Mouse (Mus musculus): ENCODE measurements around the gene Snn. TPM values are rescaled to one million over a fixed set of nuclear protein-coding genes. Genes with fewer than 3 reads are reported as not detected.

Gene Snn
- polyA plus RNA-seq, 2 experiments = 2.2 to 2.5 TPM

GRCm38 (mm10) chr16:11066029-11066832 lies 5.5 kb downstream of the Snn start, which contains the start of gene Litaf:
TSS of gene Litaf (minus strand) at chr16:11066157.
- Histone ChIP-seq H3K9ac (replicated peaks) (peak within 1 kb of the TSS; percentile 34), H3K36me3 (replicated peaks; ENCODE audit: control insufficient read depth, insufficient read depth, low read depth) (no peaks in the 10 kb centered on the region), H3K4me1 (replicated peaks; ENCODE audit: control insufficient read depth in 2 of 2, insufficient read depth in 2 of 2, low read length in 1 of 2) (peaks cover 5 to 10% of the 10 kb centered on the region in 2 experiments; a peak in 3 of 4 replicates), H3K27ac (no peak within 1 kb of the TSS), H3K9me3 (ENCODE audit: control insufficient read depth, low read length) (no peaks in the 10 kb centered on the region), H3K4me3 (ENCODE audit: insufficient read depth in 1 of 2, low read depth in 2 of 2, low read length in 2 of 2) (peak within 1 kb of the TSS; percentile 57 to 64), H3K27me3 (ENCODE audit: control insufficient read depth, insufficient read depth, low read length) (peaks cover 16% of the 10 kb centered on the region), H3K4me2 (ENCODE audit: low read depth) (peak within 1 kb of the TSS; percentile 86)
- ATAC-seq (ENCODE audit: insufficient read depth) (peak; percentile 96), DNase-seq (ENCODE audit: low read depth in 3 of 3, low spot score in 3 of 3) (peak; percentile 81 to 83 (median 82))
- TF ChIP-seq CTCF (IDR thresholded peaks at IDR 0.05; ENCODE audit: low read depth) = no peak
- no peak for TF ChIP-seq EP300 (IDR thresholded peaks at IDR 0.05; ENCODE audit: low read depth)
- WGBS (ENCODE audit: insufficient replicate concordance) = under 1% methylated on average over 71 of the region's 78 CpGs

GRCm38 (mm10) chr16:11066833-11067191 lies 6.1 kb downstream of the Snn start:
- Histone ChIP-seq H3K4me2 (ENCODE audit: low read depth) (peak overlapping the region; percentile 86), H3K27me3 (ENCODE audit: control insufficient read depth, insufficient read depth, low read length) (peaks cover 16% of the 10 kb centered on the region), H3K36me3 (replicated peaks; ENCODE audit: control insufficient read depth, insufficient read depth, low read depth) (no peaks in the 10 kb centered on the region), H3K4me1 (replicated peaks; ENCODE audit: control insufficient read depth in 2 of 2, insufficient read depth in 2 of 2, low read length in 1 of 2) (peaks cover 5 to 10% of the 10 kb centered on the region in 2 experiments; a peak in 3 of 4 replicates), H3K9ac (replicated peaks) (no peak overlapping the region; the same call in none of the 2 replicates), H3K27ac (no peak overlapping the region), H3K4me3 (ENCODE audit: insufficient read depth in 1 of 2, low read depth in 2 of 2, low read length in 2 of 2) (peak overlapping the region; percentile 57 to 64), H3K9me3 (ENCODE audit: control insufficient read depth, low read length) (no peaks in the 10 kb centered on the region)
- no peak for ATAC-seq (ENCODE audit: insufficient read depth)
- DNase-seq (ENCODE audit: low read depth in 3 of 3, low spot score in 3 of 3) = no peak
- 2% methylated on average over 22 of the region's 22 CpGs for WGBS (ENCODE audit: insufficient replicate concordance)
- TF ChIP-seq EP300 (IDR thresholded peaks at IDR 0.05; ENCODE audit: low read depth) = no peak
- TF ChIP-seq CTCF (IDR thresholded peaks at IDR 0.05; ENCODE audit: low read depth) = no peak

GRCm38 (mm10) chr16:11068666-11069065 lies 7.9 kb downstream of the Snn start:
- Histone ChIP-seq H3K9me3 (ENCODE audit: control insufficient read depth, low read length) (no peaks in the 10 kb centered on the region), H3K36me3 (replicated peaks; ENCODE audit: control insufficient read depth, insufficient read depth, low read depth) (no peaks in the 10 kb centered on the region), H3K27me3 (ENCODE audit: control insufficient read depth, insufficient read depth, low read length) (peaks cover 16% of the 10 kb centered on the region), H3K4me3 (ENCODE audit: insufficient read depth in 1 of 2, low read depth in 2 of 2, low read length in 2 of 2) (no peak overlapping the region), H3K4me1 (replicated peaks; ENCODE audit: control insufficient read depth in 2 of 2, insufficient read depth in 2 of 2, low read length in 1 of 2) (peaks cover 5 to 10% of the 10 kb centered on the region in 2 experiments; a peak in 3 of 4 replicates), H3K9ac (replicated peaks) (no peak overlapping the region), H3K27ac (no peak overlapping the region), H3K4me2 (ENCODE audit: low read depth) (no peak overlapping the region)
- WGBS (ENCODE audit: insufficient replicate concordance) = 53% methylated on average over 3 of the region's 3 CpGs
- TF ChIP-seq CTCF (IDR thresholded peaks at IDR 0.05; ENCODE audit: low read depth) (no peak), EP300 (IDR thresholded peaks at IDR 0.05; ENCODE audit: low read depth) (no peak)
- DNase-seq (ENCODE audit: low read depth in 3 of 3, low spot score in 3 of 3) (no peak), ATAC-seq (ENCODE audit: insufficient read depth) (no peak)

GRCm38 (mm10) chr16:11069271-11069670 lies 8.5 kb downstream of the Snn start:
- no peak for ATAC-seq (ENCODE audit: insufficient read depth)
- DNase-seq (ENCODE audit: low read depth in 3 of 3, low spot score in 3 of 3) = no peak
- TF ChIP-seq CTCF (IDR thresholded peaks at IDR 0.05; ENCODE audit: low read depth) = no peak
- TF ChIP-seq EP300 (IDR thresholded peaks at IDR 0.05; ENCODE audit: low read depth) = no peak
- Histone ChIP-seq H3K27me3 (ENCODE audit: control insufficient read depth, insufficient read depth, low read length) (peaks cover 16% of the 10 kb centered on the region), H3K4me2 (ENCODE audit: low read depth) (no peak overlapping the region), H3K27ac (no peak overlapping the region), H3K4me1 (replicated peaks; ENCODE audit: control insufficient read depth in 2 of 2, insufficient read depth in 2 of 2, low read length in 1 of 2) (peaks cover 5 to 10% of the 10 kb centered on the region in 2 experiments; a peak in 3 of 4 replicates), H3K9ac (replicated peaks) (no peak overlapping the region), H3K36me3 (replicated peaks; ENCODE audit: control insufficient read depth, insufficient read depth, low read depth) (no peaks in the 10 kb centered on the region; the same call in 1 of the 2 replicates), H3K9me3 (ENCODE audit: control insufficient read depth, low read length) (no peaks in the 10 kb centered on the region), H3K4me3 (ENCODE audit: insufficient read depth in 1 of 2, low read depth in 2 of 2, low read length in 2 of 2) (no peak overlapping the region)
- 36% methylated on average over 6 of the region's 6 CpGs for WGBS (ENCODE audit: insufficient replicate concordance)

GRCm38 (mm10) chr16:11069710-11070420 lies 9.1 kb downstream of the Snn start:
- WGBS (ENCODE audit: insufficient replicate concordance) = 33% methylated on average over 7 of the region's 7 CpGs
- Histone ChIP-seq H3K27ac (no peak overlapping the region), H3K9ac (replicated peaks) (no peak overlapping the region), H3K36me3 (replicated peaks; ENCODE audit: control insufficient read depth, insufficient read depth, low read depth) (no peaks in the 10 kb centered on the region; the same call in 1 of the 2 replicates), H3K9me3 (ENCODE audit: control insufficient read depth, low read length) (no peaks in the 10 kb centered on the region), H3K27me3 (ENCODE audit: control insufficient read depth, insufficient read depth, low read length) (peaks cover 16% of the 10 kb centered on the region), H3K4me1 (replicated peaks; ENCODE audit: control insufficient read depth in 2 of 2, insufficient read depth in 2 of 2, low read length in 1 of 2) (peaks cover 5 to 10% of the 10 kb centered on the region in 2 experiments; a peak in 3 of 4 replicates), H3K4me3 (ENCODE audit: insufficient read depth in 1 of 2, low read depth in 2 of 2, low read length in 2 of 2) (no peak overlapping the region), H3K4me2 (ENCODE audit: low read depth) (no peak overlapping the region)
- DNase-seq (ENCODE audit: low read depth in 3 of 3, low spot score in 3 of 3) = no peak
- no peak for ATAC-seq (ENCODE audit: insufficient read depth)
- TF ChIP-seq CTCF (IDR thresholded peaks at IDR 0.05; ENCODE audit: low read depth) (no peak), EP300 (IDR thresholded peaks at IDR 0.05; ENCODE audit: low read depth) (no peak)
